Mouse (Mus musculus) embryonic facial prominence, embryonic 12.5 days (tissue): ENCODE data around the gene Cd300c. TPM values are rescaled to one million over a fixed set of nuclear protein-coding genes. Genes with fewer than 3 reads are reported as not detected.
"Not testable (repeated sequence)": the region's sequence is repeated elsewhere in the genome, so short reads cannot be mapped to it uniquely, and the experiment has no call there.

Source experiments
- ATAC-seq: fragments of 200-750 bp; cut with Nextera tagmentation; 2 replicates; pipeline ENCODE4 v1.8.0; 2017; ENCODE audit not compliant: insufficient number of reproducible peaks, insufficient read depth, low FRiP score, low TSS enrichment
- H3K27ac ChIP-seq: fragments of 300-500 bp; sonication (generic); 2 replicates; pipeline ENCODE4 v1.5.1; 2016; ENCODE audit warnings: mild to moderate bottlenecking
- H3K27me3 ChIP-seq: fragments of 300-500 bp; sonication (generic); 2 replicates; pipeline ENCODE4 v1.6.1; 2016; ENCODE audit warnings: mild to moderate bottlenecking, moderate library complexity
- H3K36me3 ChIP-seq: fragments of 300-500 bp; sonication (generic); 2 replicates; pipeline ENCODE4 v1.6.1; 2016; ENCODE audit warnings: mild to moderate bottlenecking
- H3K4me1 ChIP-seq: fragments of 300-500 bp; sonication (generic); 2 replicates; pipeline ENCODE4 v1.6.1; 2016
- H3K4me2 ChIP-seq: fragments of 300-500 bp; sonication (generic); replicated peaks from 2 replicates; pipeline ENCODE4 v1.6.1; 2016; ENCODE audit warnings: mild to moderate bottlenecking, moderate library complexity
- H3K4me3 ChIP-seq: fragments of 300-500 bp; sonication (generic); 2 replicates; pipeline ENCODE4 v1.5.1; 2016; ENCODE audit warnings: mild to moderate bottlenecking
- H3K9ac ChIP-seq: fragments of 300-500 bp; sonication (generic); 2 replicates; pipeline ENCODE4 v1.6.1; 2016; ENCODE audit warnings: mild to moderate bottlenecking, moderate library complexity
- H3K9me3 ChIP-seq: fragments of 300-500 bp; sonication (generic); 2 replicates; pipeline ENCODE4 v1.6.1; 2016; ENCODE audit warnings: mild to moderate bottlenecking, moderate library complexity
- WGBS: fragments of 180-500 bp; shearing (Covaris S2); methylation state at CpG from one replicate; pipeline ENCODE4 v1.1.7; 2016; 5-methylcytosine and 5-hydroxymethylcytosine counted together
- polyA plus RNA-seq: library from polyadenylated mRNA; unstranded; fragments of >200 nt; fragmentation: Nextera tagmentation; extraction: Ambion mirVana; gene quantifications from 2 replicates; pipeline ENCODE4 v1.2.1, GENCODE M21; 2016

Gene Cd300c
- polyA plus RNA-seq, 1 experiment from 2014 or later, result not detected

DNA sequence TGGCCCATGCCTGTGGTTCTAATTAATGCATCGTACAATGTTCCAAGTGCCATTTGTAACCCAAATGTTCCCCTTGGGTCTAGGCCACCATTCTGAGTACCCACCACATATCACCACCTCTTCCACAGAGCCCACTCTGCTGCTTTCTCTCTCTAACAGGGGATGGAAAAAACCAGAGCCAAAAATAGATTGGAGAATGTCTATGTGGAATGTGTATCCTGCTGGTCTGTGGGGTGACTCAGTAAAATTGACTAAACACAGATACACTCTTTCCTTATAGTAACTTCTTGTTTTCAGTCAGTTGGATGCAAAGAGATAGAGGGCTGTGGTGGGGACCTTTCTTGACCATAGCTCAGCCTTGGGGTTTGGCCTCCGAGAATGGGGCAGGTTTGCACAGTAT is 39.4 kb downstream of the Cd300c start:
- ATAC-seq, result no peak
- 81% methylated on average over 2 of the region's 2 CpGs for WGBS

GRCm38 (mm10) chr11:114923961-114924360 is 45.0 kb downstream of the Cd300c start:
- Histone ChIP-seq H3K27ac (no peak overlapping the region), H3K36me3 (no peaks in the 10 kb centered on the region), H3K4me1 (no peaks in the 10 kb centered on the region), H3K9me3 (no peaks in the 10 kb centered on the region), H3K9ac (no peak overlapping the region), H3K27me3 (no peaks in the 10 kb centered on the region), H3K4me2 (no peak overlapping the region), H3K4me3 (no peak overlapping the region)
- WGBS, result 72% methylated on average over 4 of the region's 4 CpGs
- no peak for ATAC-seq

More for the DNA sequence above, 39.4 kb downstream of the Cd300c start:
- H3K4me1 ChIP-seq, result no peaks in the 10 kb centered on the region
- H3K27me3 ChIP-seq, result no peaks in the 10 kb centered on the region
- H3K27ac ChIP-seq, result no peak overlapping the region
- no peak overlapping the region for H3K9ac ChIP-seq
- H3K4me3 ChIP-seq, result no peak overlapping the region
- H3K36me3 ChIP-seq, result no peaks in the 10 kb centered on the region
- no peaks in the 10 kb centered on the region for H3K9me3 ChIP-seq
- no peak overlapping the region for H3K4me2 ChIP-seq

GRCm38 (mm10) chr11:114922439-114922838 is 46.5 kb downstream of the Cd300c start:
- no peak overlapping the region for H3K4me3 ChIP-seq
- H3K27ac ChIP-seq, result no peak overlapping the region
- no peak for ATAC-seq
- H3K9ac ChIP-seq, result no peak overlapping the region
- H3K36me3 ChIP-seq, result no peaks in the 10 kb centered on the region
- H3K4me1 ChIP-seq, result no peaks in the 10 kb centered on the region
- H3K27me3 ChIP-seq, result no peaks in the 10 kb centered on the region
- no peak overlapping the region for H3K4me2 ChIP-seq
- 68% methylated on average over 4 of the region's 4 CpGs for WGBS
- no peaks in the 10 kb centered on the region for H3K9me3 ChIP-seq

DNA sequence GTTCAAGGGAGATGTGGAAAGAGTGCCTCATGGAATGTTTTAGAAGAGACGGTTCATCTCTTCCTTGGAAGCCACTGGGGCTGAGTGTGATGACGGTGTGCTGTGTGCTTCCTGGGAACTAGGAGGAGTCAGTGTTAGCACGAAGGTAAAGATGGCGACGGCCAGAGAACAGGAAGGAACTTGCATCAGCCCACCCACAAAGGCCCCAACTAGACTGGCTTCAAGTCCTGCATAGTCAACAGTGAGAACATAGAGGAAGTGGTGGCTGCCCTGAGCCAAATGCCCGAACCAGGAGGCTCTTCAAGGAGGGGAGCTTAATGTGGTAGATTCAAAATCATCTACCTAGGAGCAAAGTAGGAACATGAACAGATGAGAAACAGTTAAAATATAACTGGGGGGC is 51.8 kb downstream of the Cd300c start:
- Histone ChIP-seq H3K4me1 (no peaks in the 10 kb centered on the region), H3K27ac (no peak overlapping the region), H3K27me3 (no peaks in the 10 kb centered on the region), H3K9ac (no peak overlapping the region), H3K9me3 (no peaks in the 10 kb centered on the region), H3K4me2 (no peak overlapping the region), H3K36me3 (no peaks in the 10 kb centered on the region), H3K4me3 (no peak overlapping the region)
- 80% methylated on average over 6 of the region's 6 CpGs for WGBS
- ATAC-seq, result no peak

DNA sequence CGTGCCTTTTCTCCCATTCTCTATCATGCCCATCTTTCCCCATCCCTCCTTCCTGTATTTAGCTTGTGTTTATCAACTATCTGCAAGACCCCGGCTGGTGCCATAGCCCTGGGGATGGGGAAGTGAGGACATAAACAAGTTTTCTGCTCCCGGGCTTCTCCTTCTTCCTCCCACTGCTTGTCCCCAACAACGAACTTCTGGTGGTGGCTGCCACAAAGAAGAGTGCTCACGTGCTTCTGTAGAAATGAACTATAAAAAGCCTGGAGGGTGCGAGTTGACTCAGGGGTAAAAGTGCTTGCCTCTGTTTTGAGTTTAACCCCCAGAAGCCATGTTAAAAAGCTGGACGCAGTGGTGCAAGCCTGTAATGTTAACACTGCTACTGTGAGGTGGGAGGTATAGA is 54.0 kb downstream of the Cd300c start:
- Histone ChIP-seq H3K4me3 (no peak overlapping the region), H3K27me3 (no peaks in the 10 kb centered on the region), H3K9me3 (no peaks in the 10 kb centered on the region), H3K4me1 (no peaks in the 10 kb centered on the region), H3K4me2 (no peak overlapping the region), H3K36me3 (no peaks in the 10 kb centered on the region), H3K9ac (no peak overlapping the region), H3K27ac (no peak overlapping the region)
- WGBS, result 41% methylated on average over 7 of the region's 7 CpGs
- ATAC-seq, result no peak

DNA sequence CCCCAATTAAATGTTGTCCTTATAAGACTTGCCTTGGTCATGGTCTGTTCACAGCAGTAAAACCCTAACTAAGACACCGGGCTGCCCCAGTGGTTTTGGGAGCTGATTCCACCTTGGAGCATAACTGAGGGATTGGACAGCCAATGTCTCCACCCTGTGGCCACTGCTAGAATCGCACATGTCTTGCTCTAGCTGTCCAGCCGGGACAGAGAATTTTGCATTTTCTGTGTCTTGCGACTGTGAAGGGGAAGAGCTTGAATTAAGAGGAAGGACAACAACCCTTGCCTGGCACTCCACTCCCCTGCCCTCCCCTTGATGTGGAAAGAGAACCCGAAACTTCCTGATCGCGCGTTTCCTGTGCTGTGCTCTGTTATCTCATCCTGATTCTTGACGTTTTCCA is 56.1 kb downstream of the Cd300c start:
- Histone ChIP-seq H3K27ac (no peak overlapping the region), H3K4me1 (no peaks in the 10 kb centered on the region), H3K9me3 (no peaks in the 10 kb centered on the region), H3K4me3 (no peak overlapping the region), H3K4me2 (no peak overlapping the region), H3K27me3 (no peaks in the 10 kb centered on the region), H3K9ac (no peak overlapping the region), H3K36me3 (no peaks in the 10 kb centered on the region)
- WGBS, result 17% methylated on average over 9 of the region's 9 CpGs
- no peak for ATAC-seq

DNA sequence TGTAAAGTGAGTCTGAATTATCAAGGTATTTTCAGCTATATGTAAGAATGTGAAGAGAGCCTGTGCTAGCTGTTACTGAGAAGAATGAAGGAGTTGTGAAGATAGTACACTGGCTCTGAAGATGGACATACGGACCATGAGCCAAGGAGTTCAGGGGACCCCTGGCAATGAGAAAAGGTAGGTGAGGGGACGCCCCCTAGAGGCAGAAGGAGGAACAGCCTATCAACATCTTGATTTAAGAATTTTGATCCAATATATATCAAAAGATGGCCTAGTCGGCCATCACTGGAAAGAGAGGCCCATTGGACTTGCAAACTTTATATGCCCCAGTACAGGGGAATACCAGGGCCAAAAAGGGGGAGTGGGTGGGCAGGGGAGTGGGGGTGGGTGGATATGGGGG is 59.4 kb downstream of the Cd300c start:
- H3K27me3 ChIP-seq, ATAC-seq: not testable (repeated sequence)
- 38% methylated on average over 3 of the region's 3 CpGs for WGBS

DNA sequence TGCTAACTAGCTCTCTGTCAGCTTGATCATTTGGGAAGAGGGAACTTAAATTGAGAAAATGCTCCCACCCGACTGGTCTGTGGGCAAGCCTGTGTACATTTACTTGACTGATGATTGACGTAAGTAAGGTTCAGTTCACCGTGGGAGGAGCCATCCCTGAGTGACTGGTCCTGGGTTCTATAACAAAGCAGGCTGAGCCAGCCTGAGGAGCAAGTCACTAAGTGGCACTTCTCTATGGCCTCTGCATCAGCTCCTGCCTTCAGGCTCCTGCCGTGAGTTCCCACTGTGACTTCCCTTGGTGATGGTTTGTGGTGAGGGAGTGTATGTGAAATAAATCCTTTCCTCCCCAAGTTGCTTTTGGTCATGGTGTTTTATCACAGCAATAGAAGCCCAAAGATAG is 60.9 kb downstream of the Cd300c start:
- Histone ChIP-seq H3K9ac (no peak overlapping the region), H3K27me3 (no peaks in the 10 kb centered on the region), H3K4me1 (no peaks in the 10 kb centered on the region), H3K4me2 (no peak overlapping the region), H3K4me3 (no peak overlapping the region), H3K36me3 (no peaks in the 10 kb centered on the region), H3K9me3 (no peaks in the 10 kb centered on the region), H3K27ac (no peak overlapping the region)
- ATAC-seq, result no peak
- WGBS, result 53% methylated on average over 4 of the region's 4 CpGs

More for the DNA sequence above, 59.4 kb downstream of the Cd300c start:
- not testable (repeated sequence) for H3K36me3 ChIP-seq, H3K4me1 ChIP-seq, H3K4me3 ChIP-seq, H3K9me3 ChIP-seq, H3K27ac ChIP-seq, H3K9ac ChIP-seq, H3K4me2 ChIP-seq

- H3K27me3 ChIP-seq, result no peaks in the 10 kb centered on the region
- H3K4me2 ChIP-seq, result no peak overlapping the region
- no peak overlapping the region for H3K27ac ChIP-seq
- no peaks in the 10 kb centered on the region for H3K36me3 ChIP-seq
- no peak overlapping the region for H3K9ac ChIP-seq
- 83% methylated on average over 4 of the region's 4 CpGs for WGBS
- no peaks in the 10 kb centered on the region for H3K4me1 ChIP-seq
- no peaks in the 10 kb centered on the region for H3K9me3 ChIP-seq
- no peak overlapping the region for H3K4me3 ChIP-seq
- no peak for ATAC-seq
Observed at GRCm38 (mm10) chr11:114907567-114907966, 61.4 kb downstream of the Cd300c start.

Other genes starting within 250 kb of the Cd300c start
- gene Dnaic2, start 241.7 kb downstream of the Cd300c start, polyA plus RNA-seq, result 2.0 and 2.2 TPM in 2 replicates
- 2.1 and 2.4 TPM in 2 replicates for gene Kif19a, start 203.8 kb downstream of the Cd300c start, polyA plus RNA-seq
- 7.6 and 8.7 TPM in 2 replicates for gene Btbd17, start 173.2 kb downstream of the Cd300c start, polyA plus RNA-seq
- not detected in 2 replicates for gene Gpr142, start 170.2 kb downstream of the Cd300c start, polyA plus RNA-seq
- 55.7 and 56.3 TPM in 2 replicates for gene Gprc5c, start 118.0 kb downstream of the Cd300c start, polyA plus RNA-seq
- gene Cd300a, start 79.1 kb downstream of the Cd300c start, polyA plus RNA-seq, result 0.87 and 1.5 TPM in 2 replicates
- 0.36 TPM in 1 of 2 replicates, not detected in the other for gene Cd300lb, start 34.8 kb downstream of the Cd300c start, polyA plus RNA-seq
- gene Cd300ld, start 20.8 kb upstream of the Cd300c start, polyA plus RNA-seq, result not detected in 2 replicates
- 0.95 and 0.97 TPM in 2 replicates for gene Cd300c2, start 32.7 kb upstream of the Cd300c start, polyA plus RNA-seq
- gene Cd300ld2, start 47.0 kb upstream of the Cd300c start, polyA plus RNA-seq, result not detected in 2 replicates
- gene Cd300ld4, start 57.9 kb upstream of the Cd300c start, polyA plus RNA-seq, result not detected in 2 replicates
- gene Cd300ld5, start 68.6 kb upstream of the Cd300c start, polyA plus RNA-seq, result not detected in 2 replicates
- not detected in 2 replicates for gene Cd300ld3, start 79.3 kb upstream of the Cd300c start, polyA plus RNA-seq
- 0.10 TPM in 1 of 2 replicates, not detected in the other for gene Cd300e, start 93.0 kb upstream of the Cd300c start, polyA plus RNA-seq
- 1.9 and 2.1 TPM in 2 replicates for gene Rab37, start 122.3 kb upstream of the Cd300c start, polyA plus RNA-seq
- gene Cd300lf, start 164.8 kb upstream of the Cd300c start, polyA plus RNA-seq, result 0.28 TPM in 1 of 2 replicates, not detected in the other
- 34.6 and 35.4 TPM in 2 replicates for gene Slc9a3r1, start 194.2 kb upstream of the Cd300c start, polyA plus RNA-seq
- 10.1 and 13.4 TPM in 2 replicates for gene Tmem104, start 218.3 kb upstream of the Cd300c start, polyA plus RNA-seq
- 21.8 and 23.7 TPM in 2 replicates for gene Nat9, start 218.7 kb upstream of the Cd300c start, polyA plus RNA-seq